Mouse (Mus musculus) embryonic facial prominence, embryonic 10.5 days (tissue): ENCODE results near the gene S1pr5. TPM values are rescaled to one million over a fixed set of nuclear protein-coding genes. Genes with fewer than 3 reads are reported as not detected.

Experiments
- DNase-seq: peaks from one replicate; pipeline ENCODE4 v3.0.0-alpha.2; 2017; ENCODE audit warnings: low spot score
- H3K27ac ChIP-seq: fragments of 300-500 bp; sonication (generic); replicated peaks from 2 replicates; pipeline ENCODE4 v1.5.1; 2016; ENCODE audit warnings: mild to moderate bottlenecking
- H3K27me3 ChIP-seq: fragments of 300-500 bp; sonication (generic); replicated peaks from 2 replicates; pipeline ENCODE4 v1.6.1; 2016; ENCODE audit warnings: low read depth, mild to moderate bottlenecking; ENCODE audit not compliant: poor library complexity, severe bottlenecking
- H3K36me3 ChIP-seq: fragments of 300-500 bp; sonication (generic); replicated peaks from 2 replicates; pipeline ENCODE4 v1.6.1; 2016; ENCODE audit warnings: mild to moderate bottlenecking, moderate library complexity
- H3K4me1 ChIP-seq: fragments of 300-500 bp; sonication (generic); 2 replicates; pipeline ENCODE4 v1.6.1; 2016
- H3K4me3 ChIP-seq: fragments of 300-500 bp; sonication (generic); 2 replicates; pipeline ENCODE4 v1.5.1; 2016; ENCODE audit warnings: mild to moderate bottlenecking, moderate library complexity
- H3K9me3 ChIP-seq: fragments of 300-500 bp; sonication (generic); 2 replicates; pipeline ENCODE4 v1.6.1; 2016; ENCODE audit warnings: mild to moderate bottlenecking
- WGBS: fragments of 180-500 bp; shearing (Covaris S2); methylation state at CpG from one replicate; pipeline ENCODE4 v1.1.7; 2016; 5-methylcytosine and 5-hydroxymethylcytosine counted together
- polyA plus RNA-seq: library from polyadenylated mRNA; unstranded; fragments of >200 nt; fragmentation: Nextera tagmentation; extraction: Ambion mirVana; gene quantifications from 2 replicates; pipeline ENCODE4 v1.2.1, GENCODE M21; 2016

The S1pr5 gene
- polyA plus RNA-seq, 1 experiment from 2014 or later = 0.22 TPM

DNA sequence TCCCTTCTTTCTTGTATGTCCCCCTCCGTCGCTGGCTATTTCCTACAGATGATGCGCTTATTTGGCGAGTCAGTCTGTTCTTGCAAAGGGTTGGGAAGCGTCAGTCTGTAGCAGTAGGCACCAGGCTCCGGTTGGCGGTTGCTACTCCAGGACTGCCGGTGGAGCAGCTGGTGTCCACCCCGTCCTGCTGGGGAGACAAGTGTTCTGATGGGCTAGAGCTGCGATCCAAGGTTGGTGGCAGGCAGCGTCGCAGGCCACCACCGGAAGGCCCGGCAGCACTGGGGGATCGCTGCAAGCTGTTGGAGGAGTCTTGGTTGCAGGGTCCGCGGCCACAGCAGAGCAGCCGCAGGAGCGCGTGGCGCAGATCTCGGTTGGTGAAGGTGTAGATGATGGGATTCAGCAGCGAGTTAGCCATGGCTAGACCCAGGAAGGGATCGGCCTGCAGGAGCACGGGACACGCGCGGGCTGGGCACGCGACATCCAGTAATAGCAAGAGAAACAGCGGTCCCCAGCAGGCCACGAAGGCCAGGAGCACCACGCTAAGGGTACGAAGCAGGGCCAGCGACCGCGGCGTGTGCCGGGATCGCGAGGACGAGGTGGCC, 4.3 kb downstream of the S1pr5 start:
- WGBS = 4% methylated on average over 42 of the region's 42 CpGs
- peak overlapping the region; percentile 57 for H3K27ac ChIP-seq
- DNase-seq = peak; percentile 50

DNA sequence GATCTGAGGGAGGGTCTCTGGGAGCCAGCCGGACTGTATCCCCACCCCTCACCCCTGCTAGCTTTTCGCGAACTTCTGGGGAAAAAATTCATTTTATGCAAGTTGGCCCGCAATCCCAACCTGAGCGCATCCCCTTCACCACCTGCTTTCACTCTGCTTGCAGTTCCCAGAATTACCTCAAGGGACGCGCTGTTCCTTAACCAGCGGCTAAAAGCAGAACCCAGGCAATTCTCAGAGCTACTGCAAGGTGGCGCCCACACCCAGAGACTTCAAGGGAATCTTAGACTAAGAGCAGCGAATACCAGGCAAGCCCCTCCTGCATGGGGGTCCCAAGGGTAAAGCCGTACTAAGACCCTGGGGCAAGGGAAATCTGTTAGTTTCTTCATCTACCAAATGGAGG, 6.9 kb downstream of the S1pr5 start:
- 0 out of 2 replicates have a peak overlapping the region, but pooled peaks have one; percentile 15 for H3K4me3 ChIP-seq
- H3K27ac ChIP-seq = no peak overlapping the region
- peak; percentile 89 for DNase-seq
- H3K36me3 ChIP-seq = peaks cover 7% of the 10 kb centered on the region
- peaks cover 68% of the 10 kb centered on the region for H3K27me3 ChIP-seq
- WGBS = 7% methylated on average over 11 of the region's 11 CpGs
- H3K9me3 ChIP-seq = peaks cover 4% of the 10 kb centered on the region; the same call in 1 of the 2 replicates
- H3K4me1 ChIP-seq = peaks cover 44% of the 10 kb centered on the region

More for the DNA sequence above, 4.3 kb downstream of the S1pr5 start:
- peak overlapping the region; percentile 61 for H3K4me3 ChIP-seq
- H3K36me3 ChIP-seq = no peaks in the 10 kb centered on the region
- H3K4me1 ChIP-seq = peaks cover 35% of the 10 kb centered on the region
- H3K27me3 ChIP-seq = peaks cover 94% of the 10 kb centered on the region
- H3K9me3 ChIP-seq = peaks cover 4% of the 10 kb centered on the region; the same call in 1 of the 2 replicates

DNA sequence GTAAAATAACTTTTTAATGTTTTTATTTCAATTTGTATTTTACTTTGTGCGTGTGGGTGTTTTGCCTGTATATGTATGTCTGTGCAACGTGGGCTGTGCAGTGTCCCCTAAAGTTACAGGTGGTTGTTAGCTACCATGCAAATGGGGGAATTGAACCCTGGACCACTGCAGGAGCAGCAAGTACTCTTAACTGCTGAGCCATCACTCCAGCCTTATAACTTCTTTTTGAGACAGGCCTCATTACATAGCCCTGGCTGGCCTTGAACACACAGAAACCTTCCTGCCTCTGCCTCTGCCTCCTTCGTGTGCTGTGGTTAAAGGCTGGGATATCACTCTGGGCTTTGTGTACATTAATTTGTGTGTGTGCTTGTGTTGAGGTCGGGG, 8.8 kb downstream of the S1pr5 start:
- peak overlapping the region; percentile 98 for H3K27ac ChIP-seq
- peaks cover 49% of the 10 kb centered on the region for H3K27me3 ChIP-seq
- peaks cover 26% of the 10 kb centered on the region for H3K36me3 ChIP-seq
- peaks cover 4% of the 10 kb centered on the region; the same call in 1 of the 2 replicates for H3K9me3 ChIP-seq
- DNase-seq = no peak
- H3K4me1 ChIP-seq = peaks cover 35% of the 10 kb centered on the region
- WGBS = 44% methylated on average over 4 of the region's 4 CpGs
- peak overlapping the region; percentile 98 for H3K4me3 ChIP-seq

DNA sequence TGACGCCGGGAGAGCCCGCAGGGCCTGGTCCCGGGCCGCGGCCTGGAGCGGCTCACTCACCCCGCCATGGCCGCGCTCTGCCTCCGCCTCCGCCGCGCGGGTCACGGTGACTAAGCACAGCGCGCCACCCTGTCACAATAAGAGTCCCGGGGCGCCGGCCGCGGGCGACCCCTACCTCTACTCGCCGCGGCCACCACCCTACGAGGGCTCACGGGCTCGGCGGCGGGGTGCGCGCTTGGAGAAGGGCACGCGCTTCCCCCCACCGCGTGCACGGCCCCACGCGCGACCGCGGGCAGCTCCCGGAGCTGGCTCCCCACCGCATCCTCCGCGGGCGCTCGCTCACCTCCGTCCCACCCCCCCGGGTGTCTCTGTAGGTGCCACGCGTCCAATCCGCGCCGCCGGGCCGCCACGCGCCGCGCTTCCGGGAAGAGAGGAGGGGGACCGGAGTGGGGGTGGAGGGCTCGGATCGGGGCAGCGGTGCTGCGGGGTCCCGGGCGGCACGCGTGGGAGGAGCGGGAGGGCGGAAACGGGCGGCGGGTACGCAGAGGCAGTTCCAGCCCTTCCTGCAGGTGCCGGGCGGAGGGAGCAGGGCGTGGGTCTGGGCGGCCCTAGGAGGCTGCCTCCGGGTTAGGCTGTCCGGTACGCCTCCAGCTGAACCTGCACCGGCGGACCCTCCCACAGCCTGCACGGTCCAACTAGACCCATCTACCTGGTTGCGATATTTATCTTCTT, 9.3 kb downstream of the S1pr5 start, which contains the start of gene Keap1:
TSS of gene Keap1 (minus strand) at position 629 of the 732 bp plus-strand sequence.
- Histone ChIP-seq H3K4me3 (peak within 1 kb of the TSS; percentile 98), H3K36me3 (peaks cover 32% of the 10 kb centered on the region), H3K4me1 (peaks cover 29% of the 10 kb centered on the region), H3K9me3 (peaks cover 4% of the 10 kb centered on the region; the same call in 1 of the 2 replicates), H3K27ac (peak within 1 kb of the TSS; percentile 98), H3K27me3 (peaks cover 44% of the 10 kb centered on the region)
- WGBS = under 1% methylated on average over 90 of the region's 90 CpGs
- DNase-seq = peak; percentile 90

DNA sequence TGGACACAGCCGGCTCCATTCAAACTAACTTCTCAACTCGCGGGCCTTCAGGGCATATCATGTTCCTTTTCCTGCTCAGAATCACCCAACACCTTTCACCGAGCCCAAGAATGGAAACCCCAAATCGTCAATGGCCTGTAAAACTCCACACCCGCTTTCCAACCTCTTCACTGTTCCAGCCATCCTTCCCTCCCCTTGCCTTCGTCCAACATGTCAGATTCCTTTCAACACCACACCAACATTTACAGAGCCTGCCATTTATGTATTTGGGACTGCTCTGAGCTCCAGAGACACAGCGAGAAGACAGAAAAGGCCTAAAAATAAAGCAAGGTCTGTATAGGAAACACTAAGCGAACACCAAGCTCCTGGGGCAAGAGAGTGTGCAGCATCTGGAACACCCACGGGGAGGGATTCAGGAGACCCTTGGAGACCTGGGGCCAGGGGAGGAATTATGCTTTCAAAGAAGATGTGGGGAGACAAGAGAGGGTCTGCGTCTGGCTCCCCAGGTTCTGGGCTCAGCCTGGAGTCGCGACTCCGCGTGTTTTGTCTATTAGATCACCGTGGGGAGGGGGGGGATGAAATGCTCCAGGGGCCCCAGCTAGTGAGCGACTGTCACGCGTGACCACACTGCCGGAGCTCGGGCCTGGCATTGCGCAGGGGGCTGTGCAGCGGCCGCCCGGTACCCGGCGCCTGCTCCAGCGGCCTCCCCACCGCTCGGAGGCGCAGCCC, 10.1 kb downstream of the S1pr5 start:
- Histone ChIP-seq H3K4me3 (peak overlapping the region; percentile 98), H3K9me3 (peaks cover 4% of the 10 kb centered on the region; the same call in 1 of the 2 replicates), H3K36me3 (peaks cover 39% of the 10 kb centered on the region), H3K27ac (peak overlapping the region; percentile 98), H3K4me1 (peaks cover 27% of the 10 kb centered on the region), H3K27me3 (peaks cover 44% of the 10 kb centered on the region)
- WGBS = 1% methylated on average over 31 of the region's 31 CpGs
- DNase-seq = no peak

DNA sequence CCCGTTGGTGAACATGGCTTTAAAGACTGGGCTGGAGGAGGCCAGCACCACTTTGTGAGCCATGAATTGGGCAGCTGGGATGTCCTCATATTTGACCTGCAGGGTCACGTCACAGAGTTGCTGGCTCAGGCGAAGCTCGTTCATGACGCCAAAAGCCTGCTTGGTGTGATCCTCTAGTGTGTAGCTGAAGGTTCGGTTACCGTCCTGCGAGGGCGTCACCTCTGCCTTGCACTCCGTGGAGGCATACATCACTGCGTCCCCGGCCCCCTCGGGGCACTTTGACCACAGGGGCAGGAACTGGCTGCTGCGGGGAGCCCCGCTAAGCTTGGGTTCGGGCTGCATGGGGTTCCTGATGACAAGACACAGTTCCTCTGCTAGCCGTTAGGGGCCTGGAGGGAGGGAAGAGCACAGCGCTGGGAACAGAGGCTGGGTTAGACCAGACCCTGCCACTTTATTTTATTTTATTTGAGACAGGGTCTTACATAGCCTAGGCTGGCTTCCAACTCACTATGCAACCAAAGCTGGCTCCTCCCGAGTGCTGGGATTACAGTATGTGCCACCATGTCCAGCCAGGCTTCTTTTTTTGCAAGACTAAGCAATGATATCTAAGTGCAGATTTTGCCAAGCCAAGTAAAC, 10.8 kb downstream of the S1pr5 start:
- Histone ChIP-seq H3K4me1 (peaks cover 27% of the 10 kb centered on the region), H3K4me3 (peak overlapping the region; percentile 98), H3K27me3 (peaks cover 39% of the 10 kb centered on the region), H3K36me3 (peaks cover 46% of the 10 kb centered on the region), H3K9me3 (no peaks in the 10 kb centered on the region), H3K27ac (peak overlapping the region; percentile 98)
- WGBS = 17% methylated on average over 19 of the region's 19 CpGs
- peak; percentile 66 for DNase-seq

DNA sequence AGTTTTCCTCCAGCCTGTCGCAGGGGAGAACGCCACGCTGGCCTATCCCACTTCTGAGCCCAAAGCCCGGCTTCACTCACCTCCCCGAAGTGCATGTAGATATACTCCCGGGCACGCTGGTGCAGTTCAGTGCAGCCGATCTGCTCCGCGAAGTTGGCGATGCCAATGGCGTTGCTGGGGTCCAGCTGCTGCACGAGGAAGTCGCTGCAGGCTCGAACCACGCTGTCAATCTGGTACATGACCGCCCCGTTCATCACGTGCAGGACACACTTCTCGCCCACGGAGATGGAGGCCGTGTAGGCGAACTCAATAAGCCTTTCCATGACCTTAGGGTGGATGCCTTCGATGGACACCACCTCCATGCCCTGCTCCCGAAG, 11.3 kb downstream of the S1pr5 start:
- H3K9me3 ChIP-seq = no peaks in the 10 kb centered on the region
- H3K4me1 ChIP-seq = peaks cover 30% of the 10 kb centered on the region
- peak overlapping the region; percentile 98 for H3K27ac ChIP-seq
- no peak for DNase-seq
- H3K27me3 ChIP-seq = peaks cover 34% of the 10 kb centered on the region
- H3K4me3 ChIP-seq = peak overlapping the region; percentile 98
- peaks cover 51% of the 10 kb centered on the region for H3K36me3 ChIP-seq
- WGBS = 82% methylated on average over 25 of the region's 25 CpGs

DNA sequence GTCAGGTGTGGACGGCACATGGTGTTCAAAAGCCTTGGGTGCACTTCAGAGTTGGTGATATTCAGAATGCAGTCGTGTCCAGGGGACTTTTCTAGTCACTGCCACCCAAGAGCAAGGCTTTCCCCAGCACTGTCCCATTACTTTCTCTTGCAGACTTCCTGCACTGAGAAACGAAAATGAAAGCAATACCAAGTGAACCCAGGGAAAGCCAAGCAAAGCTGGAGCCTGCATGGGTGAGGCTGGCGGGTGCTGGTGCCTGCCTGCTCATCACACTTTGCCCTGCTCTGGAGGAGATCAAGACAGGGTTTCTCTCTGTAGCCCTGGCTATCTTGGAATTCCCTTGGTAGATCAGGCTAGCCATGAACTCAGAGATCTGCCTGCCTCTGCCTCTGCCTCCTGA, 12.9 kb downstream of the S1pr5 start:
- H3K4me1 ChIP-seq = peaks cover 39% of the 10 kb centered on the region

DNA sequence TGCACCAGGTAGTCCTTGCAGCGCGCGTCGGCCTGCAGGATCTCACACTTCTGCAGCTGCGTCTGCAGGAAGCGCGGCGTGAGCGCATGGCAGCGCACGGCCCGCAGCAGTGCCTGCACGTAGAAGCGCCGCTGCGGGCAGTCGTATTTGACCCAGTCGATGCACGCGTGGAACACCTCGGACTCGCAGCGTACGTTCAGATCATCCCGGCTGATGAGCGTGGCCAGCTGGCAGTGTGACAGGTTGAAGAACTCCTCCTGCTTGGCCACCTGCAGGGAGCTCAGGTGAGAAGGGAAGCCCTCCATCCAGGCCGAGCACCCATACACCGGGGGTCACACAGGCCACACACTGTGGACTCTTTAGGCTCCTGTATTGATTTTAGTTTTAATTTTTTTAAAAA, 14.4 kb downstream of the S1pr5 start:
- Histone ChIP-seq H3K27me3 (peaks cover 9% of the 10 kb centered on the region; the same call in 1 of the 2 replicates), H3K27ac (no peak overlapping the region), H3K4me1 (peaks cover 30% of the 10 kb centered on the region), H3K36me3 (peaks cover 81% of the 10 kb centered on the region), H3K4me3 (no peak overlapping the region), H3K9me3 (no peaks in the 10 kb centered on the region)
- WGBS = 76% methylated on average over 28 of the region's 28 CpGs
- no peak for DNase-seq

More for the DNA sequence above, 12.9 kb downstream of the S1pr5 start:
- no peak for DNase-seq
- no peak overlapping the region for H3K4me3 ChIP-seq
- no peaks in the 10 kb centered on the region for H3K9me3 ChIP-seq
- H3K27me3 ChIP-seq = peaks cover 17% of the 10 kb centered on the region
- peaks cover 66% of the 10 kb centered on the region for H3K36me3 ChIP-seq
- WGBS = 88% methylated on average over 4 of the region's 4 CpGs
- no peak overlapping the region for H3K27ac ChIP-seq

DNA sequence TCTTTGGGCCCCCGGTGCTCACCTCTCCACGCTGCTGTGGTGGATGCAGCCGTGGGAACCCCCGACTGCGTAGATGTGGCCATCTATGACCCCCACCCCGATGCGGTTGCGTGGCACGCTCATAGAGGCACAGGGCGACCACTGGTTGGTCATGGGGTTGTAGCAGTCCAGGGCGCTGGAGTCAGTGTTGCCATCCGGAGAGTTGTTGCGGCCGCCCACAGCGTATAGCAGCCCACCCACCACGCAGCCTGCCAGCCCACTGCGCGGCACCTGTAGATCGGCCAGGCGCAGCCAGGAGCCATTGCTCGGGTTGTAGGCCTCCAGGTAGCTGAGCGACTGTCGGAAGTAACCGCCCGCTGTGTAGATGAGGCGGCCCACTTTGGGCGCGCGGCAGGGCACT, 14.9 kb downstream of the S1pr5 start:
- peaks cover 31% of the 10 kb centered on the region for H3K4me1 ChIP-seq
- peaks cover 9% of the 10 kb centered on the region; the same call in 1 of the 2 replicates for H3K27me3 ChIP-seq
- H3K4me3 ChIP-seq = no peak overlapping the region
- no peaks in the 10 kb centered on the region for H3K9me3 ChIP-seq
- 86% methylated on average over 29 of the region's 29 CpGs for WGBS
- H3K36me3 ChIP-seq = peaks cover 83% of the 10 kb centered on the region
- no peak overlapping the region for H3K27ac ChIP-seq
- DNase-seq = no peak

DNA sequence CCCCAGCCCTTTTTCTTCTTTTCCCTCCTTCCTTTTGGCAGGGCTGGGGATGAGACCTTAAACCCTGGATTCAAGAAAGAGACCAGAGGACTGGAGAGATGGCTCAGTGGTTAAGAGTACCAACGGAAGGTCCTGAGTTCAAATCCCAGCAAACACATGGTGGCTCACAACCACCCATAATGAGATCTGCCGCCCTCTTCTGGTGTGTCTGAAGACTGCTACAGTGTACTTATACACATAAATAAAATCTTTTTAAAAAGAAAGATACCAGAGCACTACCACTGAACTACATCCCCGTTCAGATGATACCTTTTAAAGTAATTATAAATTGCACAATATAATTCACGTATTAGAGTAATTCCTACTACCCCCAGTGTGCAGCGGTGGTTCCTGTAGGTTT, 15.4 kb downstream of the S1pr5 start:
- DNase-seq = no peak
- Histone ChIP-seq H3K9me3 (no peaks in the 10 kb centered on the region), H3K4me1 (peaks cover 31% of the 10 kb centered on the region), H3K27ac (no peak overlapping the region), H3K4me3 (no peak overlapping the region), H3K36me3 (peaks cover 83% of the 10 kb centered on the region), H3K27me3 (peaks cover 9% of the 10 kb centered on the region; the same call in 1 of the 2 replicates)
- WGBS = 86% methylated on average over 5 of the region's 5 CpGs

DNA sequence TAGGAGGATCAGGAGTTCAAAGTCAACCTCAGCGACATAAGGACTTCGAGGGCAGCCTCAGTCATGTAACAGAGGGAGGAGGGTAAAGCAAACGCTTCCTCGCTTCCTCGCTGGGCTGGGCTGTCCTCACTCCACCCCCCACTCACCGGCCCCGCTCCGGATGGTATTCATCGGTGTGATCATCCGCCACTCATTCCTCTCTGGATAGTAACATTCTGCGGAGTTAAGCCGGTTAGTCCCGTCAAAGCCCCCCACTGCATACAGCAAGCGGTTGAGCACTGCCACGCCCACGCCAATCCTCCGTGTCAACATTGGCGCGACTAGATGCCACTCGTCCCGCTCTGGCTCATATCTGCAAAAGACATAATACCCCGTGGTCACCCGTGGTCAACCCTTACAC, 16.7 kb downstream of the S1pr5 start:
- peaks cover 26% of the 10 kb centered on the region for H3K4me1 ChIP-seq
- H3K9me3 ChIP-seq = no peaks in the 10 kb centered on the region
- no peak overlapping the region for H3K27ac ChIP-seq
- H3K36me3 ChIP-seq = peaks cover 78% of the 10 kb centered on the region
- peaks cover 21% of the 10 kb centered on the region for H3K27me3 ChIP-seq
- 46% methylated on average over 23 of the region's 23 CpGs for WGBS
- DNase-seq = no peak
- H3K4me3 ChIP-seq = no peak overlapping the region
